Mouse (Mus musculus): Measurements from ENCODE around the gene Dntt.

- TF ChIP-seq CTCF (IDR thresholded peaks at IDR 0.05; ENCODE audit: extremely low read depth, insufficient read depth, insufficient read length, insufficient replicate concordance) (no peak), POLR2A (IDR thresholded peaks at IDR 0.05; ENCODE audit: low read depth, low read length) (no peak)
These were observed 34.2 kb upstream of the Dntt start for GRCm38 (mm10) chr19:40994911-40995310.
